Mouse (Mus musculus) E14TG2a.4 (cell line): ENCODE data around the gene Fstl4.

ENCODE experiments used
- CTCF ChIP-seq: conservative IDR thresholded peaks from 2 replicates; pipeline ENCODE4 v1.5.1; 2014; ENCODE audit warnings: low read length
- NANOG ChIP-seq: IDR thresholded peaks from 2 replicates; pipeline ENCODE4 v1.6.1; 2014; ENCODE audit warnings: borderline replicate concordance, low read length, mixed read lengths
- POU5F1 ChIP-seq: IDR thresholded peaks from 2 replicates; pipeline ENCODE4 v1.6.1; 2014; ENCODE audit warnings: low read length, borderline replicate concordance

GRCm38 (mm10) chr11:53119966-53120365 lies 355.5 kb downstream of the Fstl4 start:
- TF ChIP-seq CTCF (no peak), POU5F1 (no peak), NANOG (no peak)
